ENCODE assay signal across 17 mouse cellular contexts in genomic region chr8:118433553-118434180, GRCm38 (mm10).
DNase-seq lines count a peak whose midpoint lies in the region; ATAC-seq lines count a peak whose summit lies in the region.
"Had no signal": no experiment of that assay in that cellular context is flagged by ENCODE, and none has a peak within 500 bp of the region (broad histone marks: within the 10 kb centered on the region; RNA-seq: fewer than 3 reads in every experiment).

No protein-coding gene starts in this region.

- no peak overlapping the region for H3K27ac ChIP-seq in kidney, embryonic 16.5 days (ENCODE audit: low read length)
- peak overlapping the region; percentile 29; the same call in 1 of the 2 replicates for H3K27ac ChIP-seq in heart, embryonic 16.5 days (ENCODE audit: low read length)
- H3K27ac ChIP-seq: embryonic facial prominence, embryonic 15.5 days; limb, embryonic 13.5 days had no signal

- H3K4me2 ChIP-seq in kidney, embryonic 16.5 days (replicated peaks; ENCODE audit: low read depth, low read length): no peak overlapping the region
- no peak overlapping the region for H3K4me2 ChIP-seq in heart, embryonic 16.5 days (ENCODE audit: low read depth, low read length)
- H3K4me2 ChIP-seq: embryonic facial prominence, embryonic 15.5 days; hindbrain, embryonic 13.5 days; limb, embryonic 13.5 days had no signal

- H3K4me1 ChIP-seq in kidney, embryonic 16.5 days (ENCODE audit: insufficient read depth, low read length): no peaks in the 10 kb centered on the region
- H3K4me1 ChIP-seq in heart, embryonic 16.5 days (ENCODE audit: control insufficient read depth, insufficient read depth, low read length): peaks cover 9% of the 10 kb centered on the region
- H3K4me1 ChIP-seq: embryonic facial prominence, embryonic 15.5 days had no signal

- no peak overlapping the region for H3K9ac ChIP-seq in kidney, embryonic 16.5 days (replicated peaks; ENCODE audit: low read length)
- no peak overlapping the region for H3K9ac ChIP-seq in heart, embryonic 16.5 days (ENCODE audit: low read length)
- H3K9ac ChIP-seq: embryonic facial prominence, embryonic 15.5 days; hindbrain, embryonic 13.5 days; limb, embryonic 13.5 days had no signal

- WGBS in kidney, embryonic 16.5 days: 79% methylated on average over 3 of the region's 3 CpGs
- 69% methylated on average over 3 of the region's 3 CpGs for WGBS in heart, embryonic 16.5 days

- H3K9me3 ChIP-seq in kidney, embryonic 16.5 days (ENCODE audit: low read length): no peaks in the 10 kb centered on the region
- no peaks in the 10 kb centered on the region for H3K9me3 ChIP-seq in heart, embryonic 16.5 days (replicated peaks; ENCODE audit: control insufficient read depth, low read length)
- H3K9me3 ChIP-seq: embryonic facial prominence, embryonic 15.5 days; hindbrain, embryonic 13.5 days; limb, embryonic 13.5 days had no signal

- H3K36me3 ChIP-seq in kidney, embryonic 16.5 days (ENCODE audit: insufficient read depth, low read length): no peaks in the 10 kb centered on the region
- H3K36me3 ChIP-seq in heart, embryonic 16.5 days (ENCODE audit: control insufficient read depth, insufficient read depth): no peaks in the 10 kb centered on the region
- H3K36me3 ChIP-seq: embryonic facial prominence, embryonic 15.5 days; hindbrain, embryonic 13.5 days; limb, embryonic 13.5 days had no signal

- ATAC-seq in kidney, embryonic 16.5 days (ENCODE audit: low FRiP score, low TSS enrichment): peak; percentile 42; the same call in 1 of the 2 replicates
- no peak for ATAC-seq in heart, embryonic 16.5 days (replicated peaks; ENCODE audit: extremely low read depth, insufficient read depth, low FRiP score)
- ATAC-seq in CD4-positive, CD25-positive, alpha-beta regulatory T cell, adult 4 months: no peak
- ATAC-seq: midbrain, embryonic 16.5 days; Patski had no signal

- no peak for DNase-seq in kidney, adult 18-20 months
- peak; percentile 35 for DNase-seq in retina, postnatal 1 day
- DNase-seq in retina, embryonic 14.5 days (ENCODE audit: low spot score): no peak
- no peak for DNase-seq in cerebellum, postnatal 4 days (ENCODE audit: low spot score in 2 of 2)
- DNase-seq: adrenal gland, postnatal 25 days; cerebellum, adult 11-12 months; cerebellum, postnatal 25 days; lung, postnatal 10 days; thymus, postnatal 4 days had no signal

- H3K4me3 ChIP-seq in kidney, embryonic 16.5 days (ENCODE audit: low read length): no peak overlapping the region
- H3K4me3 ChIP-seq in heart, embryonic 16.5 days (ENCODE audit: low read length): no peak overlapping the region
- H3K4me3 ChIP-seq: embryonic facial prominence, embryonic 15.5 days; hindbrain, embryonic 13.5 days; limb, embryonic 13.5 days had no signal

- H3K27me3 ChIP-seq in kidney, embryonic 16.5 days (ENCODE audit: insufficient read depth, low read length): no peaks in the 10 kb centered on the region
- H3K27me3 ChIP-seq in heart, embryonic 16.5 days (ENCODE audit: control insufficient read depth, insufficient read depth, low read length): no peaks in the 10 kb centered on the region
- H3K27me3 ChIP-seq: embryonic facial prominence, embryonic 15.5 days; hindbrain, embryonic 13.5 days; limb, embryonic 13.5 days; Patski had no signal
